Mouse (Mus musculus) mouse trophoblast stem cell (cell line): ENCODE measurements at regions not wholly inside any gene's neighbourhood (a gene's known extent, or its start where the extent isn't known, plus 50 kb on each side); places are given as distances from the start of the nearest gene placed in this dataset.

Experiments used
- in situ Hi-C, 2 experiments: fragments of 300-500 bp; cut with MseI, MboI; formaldehyde crosslinking; loops; 2 replicates in 1 of 2; 3 replicates in 1 of 2; pipeline ENCODE4 v1.15.1; 2025

- in situ Hi-C loops, result no loop called here
Observed at GRCm38 (mm10) chr5:41206462-41206861, 501.5 kb downstream of the Rab28 start.

DNA sequence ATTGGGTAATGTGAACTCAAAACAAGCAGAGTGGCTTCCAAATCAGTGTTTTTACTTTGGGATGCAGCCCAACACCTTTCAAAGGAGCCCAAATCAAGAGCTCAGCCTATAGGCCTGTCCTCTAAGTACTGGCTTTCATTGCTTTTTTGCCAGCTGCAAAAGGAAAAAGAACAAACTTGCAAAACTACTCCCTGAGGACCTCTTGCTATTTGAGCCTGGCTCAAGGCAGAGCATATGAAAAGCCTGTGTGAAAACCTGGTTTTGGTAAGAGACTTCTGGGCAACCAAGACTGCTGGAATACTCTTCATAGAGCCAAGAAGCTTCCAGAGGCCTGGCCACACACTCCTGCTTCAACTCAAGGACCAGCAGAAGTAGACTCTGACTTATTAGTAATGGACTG lies 503.5 kb downstream of the Rab28 start:
- in situ Hi-C loops, result no loop called here

- in situ Hi-C loops, result no loop called here
Observed at GRCm38 (mm10) chr5:41187193-41187592, 520.8 kb downstream of the Rab28 start.

DNA sequence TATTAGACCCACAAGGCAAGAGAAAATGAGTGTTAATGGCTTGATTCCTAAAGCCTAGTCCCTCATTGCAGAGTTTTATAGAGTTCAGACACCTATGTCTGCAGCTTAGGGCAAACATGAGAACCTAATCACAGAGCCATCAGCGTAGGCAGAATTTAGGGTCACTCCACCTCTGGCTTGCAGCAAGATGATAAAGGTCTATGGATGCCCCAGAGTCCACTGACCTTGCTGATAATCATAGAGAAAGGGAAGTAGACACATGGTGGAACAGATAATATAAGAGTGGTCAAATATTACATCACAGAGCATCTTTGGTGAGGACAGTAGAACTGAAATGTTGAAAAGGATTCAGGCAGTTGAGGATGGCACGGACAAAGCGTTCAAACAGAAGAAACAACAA lies 530.7 kb downstream of the Rab28 start:
- in situ Hi-C loops, result no loop called here

DNA sequence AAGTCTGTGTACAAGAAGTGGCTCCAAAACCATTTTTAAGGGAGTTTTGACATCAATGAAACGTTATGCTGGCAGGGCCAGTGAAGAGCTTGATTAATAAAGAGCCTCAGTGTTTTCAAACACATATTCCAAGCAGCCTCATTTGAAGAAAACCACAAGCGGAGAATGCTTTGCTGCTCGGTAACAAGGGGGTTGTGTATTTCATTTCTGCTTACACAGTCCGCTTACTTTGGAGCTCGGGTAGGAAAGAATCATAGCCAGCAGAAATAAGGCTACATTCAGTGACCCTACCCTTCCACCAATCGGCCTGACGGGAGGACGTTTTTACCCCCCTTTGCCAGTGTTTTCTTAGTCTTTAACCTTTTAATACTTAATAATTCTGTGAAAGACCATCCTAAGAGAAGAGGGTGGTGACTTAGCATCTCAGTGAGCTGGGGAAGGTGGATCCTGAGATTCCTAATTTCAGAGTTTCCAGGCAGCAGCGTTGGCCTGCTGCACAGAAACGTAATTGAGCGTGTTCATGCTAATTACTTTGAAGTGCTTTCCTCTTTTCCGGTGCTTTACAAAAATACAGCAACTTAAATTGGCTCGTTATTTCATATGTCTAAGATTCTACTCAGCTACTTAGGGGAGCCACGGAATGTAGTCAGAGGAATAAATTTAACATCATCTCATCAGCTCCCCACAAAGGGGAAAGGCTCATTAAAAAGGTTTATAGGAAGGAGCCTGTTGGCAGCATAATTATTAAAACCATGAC lies 541.9 kb downstream of the Rab28 start:
- in situ Hi-C loops, result no loop called here

GRCm38 (mm10) chr5:41125050-41125449 lies 582.9 kb downstream of the Rab28 start:
- in situ Hi-C loops, result loop anchor here (10.0 kb wide), 1 partner anchor 640 kb away; the partner anchor contains the start of gene Nkx3-2 (in 2 of the 2)

DNA sequence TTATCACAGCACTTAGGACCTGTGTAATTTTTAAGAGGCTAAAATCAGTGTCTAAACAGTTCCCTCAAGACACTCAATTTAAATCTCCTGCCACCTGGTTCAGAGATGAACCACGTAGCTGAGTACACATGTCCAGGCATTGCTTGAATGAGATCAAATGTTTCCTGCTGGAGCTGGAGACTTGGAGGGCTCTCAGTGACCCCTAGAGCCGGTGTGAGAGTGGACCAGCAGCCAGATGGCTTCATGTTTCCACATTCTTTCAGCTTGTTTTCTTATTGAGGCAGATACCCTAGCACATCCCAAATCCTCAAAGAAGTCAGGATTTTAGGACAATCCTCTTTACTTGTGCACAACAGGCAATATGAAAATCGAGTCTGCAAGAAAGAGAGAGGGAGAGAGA lies 590.3 kb downstream of the Rab28 start:
- in situ Hi-C loops, result no loop called here

- in situ Hi-C loops, result no loop called here
Observed at GRCm38 (mm10) chr5:41087773-41088172, 620.2 kb downstream of the Rab28 start.

DNA sequence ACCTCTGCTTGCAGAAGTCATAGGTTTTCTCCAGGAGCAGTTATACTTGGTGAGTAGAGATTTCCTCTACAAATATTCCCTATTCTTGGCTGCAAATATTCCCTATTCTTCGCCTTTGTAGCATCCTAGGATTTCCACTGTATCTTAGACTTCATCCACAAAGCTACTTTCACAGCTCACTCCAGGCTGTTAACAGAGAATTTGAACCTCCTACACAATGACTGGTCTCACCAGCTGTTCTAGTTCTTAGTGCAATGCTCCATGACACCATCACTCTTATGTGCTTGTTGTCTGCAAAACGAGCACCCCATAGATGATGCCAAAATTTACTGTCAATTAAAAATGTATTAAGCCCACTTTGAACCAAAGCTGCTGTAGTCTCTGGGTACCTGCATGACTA lies 631.5 kb downstream of the Rab28 start:
- in situ Hi-C loops, result no loop called here

- in situ Hi-C loops, result no loop called here
Observed at GRCm38 (mm10) chr5:41061646-41062045, 646.3 kb downstream of the Rab28 start.

GRCm38 (mm10) chr5:41061222-41061621 lies 646.7 kb downstream of the Rab28 start:
- in situ Hi-C loops, result no loop called here

- in situ Hi-C loops, result no loop called here
Observed at GRCm38 (mm10) chr5:41058015-41058414, 649.9 kb downstream of the Rab28 start.

- in situ Hi-C loops, result no loop called here
Observed at GRCm38 (mm10) chr5:41051948-41052347, 656.0 kb downstream of the Rab28 start.

- in situ Hi-C loops, result no loop called here
Observed at GRCm38 (mm10) chr5:41048515-41048914, 659.4 kb downstream of the Rab28 start.

- in situ Hi-C loops, result no loop called here
Observed at GRCm38 (mm10) chr5:41045221-41045620, 662.7 kb downstream of the Rab28 start.

DNA sequence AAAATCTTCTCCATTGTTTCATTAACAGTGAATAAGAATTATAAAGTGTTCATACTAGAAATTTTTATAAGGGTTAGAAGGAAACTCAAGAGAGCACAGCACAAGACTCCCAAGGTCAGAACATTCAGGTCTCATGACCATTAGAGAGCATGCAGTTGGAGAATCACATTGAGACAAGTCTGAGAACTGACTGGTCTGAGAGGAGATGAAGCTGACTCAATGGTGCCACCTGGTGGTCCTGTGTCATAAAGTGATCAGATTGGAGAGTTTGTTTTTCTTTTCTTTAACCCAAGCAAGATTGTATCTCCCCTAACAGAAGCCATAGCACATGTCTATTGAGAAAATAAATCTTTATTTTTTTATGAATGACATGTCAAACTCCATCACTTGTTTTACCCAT lies 663.5 kb downstream of the Rab28 start:
- in situ Hi-C loops, result no loop called here

DNA sequence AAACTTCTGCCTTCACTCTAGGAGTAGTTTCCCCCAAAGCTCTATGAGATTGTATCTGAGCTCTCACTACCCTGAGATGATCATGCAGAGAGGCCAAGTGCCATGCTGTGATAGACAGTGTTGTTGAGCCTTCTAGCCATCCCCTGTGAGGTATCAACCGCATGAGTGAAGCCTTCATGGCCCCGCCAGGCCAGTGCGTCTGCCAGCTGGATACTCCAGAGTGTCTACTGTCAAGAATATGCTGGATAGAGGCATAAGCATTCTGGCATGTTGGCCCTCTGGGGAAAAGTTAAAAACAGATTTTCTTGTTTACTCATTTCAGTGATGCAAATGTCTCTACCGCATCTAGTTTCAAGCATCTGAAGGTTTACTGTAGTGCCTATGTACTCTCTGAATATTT lies 669.2 kb downstream of the Rab28 start:
- in situ Hi-C loops, result no loop called here

DNA sequence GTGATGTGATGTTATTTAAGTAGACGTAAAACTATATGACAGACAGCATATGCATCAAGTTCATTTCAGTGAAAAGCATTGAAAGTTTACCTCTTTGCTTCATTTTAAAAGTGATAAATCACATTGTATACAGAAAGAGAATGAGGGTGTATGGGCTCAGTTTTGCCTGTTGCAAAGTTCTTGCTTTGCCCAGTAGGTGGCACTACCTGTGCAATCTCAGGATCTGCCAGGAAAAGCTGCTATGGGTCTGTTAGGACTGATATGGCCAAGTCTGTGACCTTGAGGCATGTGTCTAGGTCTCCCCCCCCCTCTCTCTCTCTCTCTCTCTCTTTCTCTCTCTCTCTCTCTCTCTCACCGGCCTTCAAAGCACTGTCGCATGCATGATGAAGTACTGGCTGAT lies 701.3 kb downstream of the Rab28 start:
- in situ Hi-C loops, result no loop called here

DNA sequence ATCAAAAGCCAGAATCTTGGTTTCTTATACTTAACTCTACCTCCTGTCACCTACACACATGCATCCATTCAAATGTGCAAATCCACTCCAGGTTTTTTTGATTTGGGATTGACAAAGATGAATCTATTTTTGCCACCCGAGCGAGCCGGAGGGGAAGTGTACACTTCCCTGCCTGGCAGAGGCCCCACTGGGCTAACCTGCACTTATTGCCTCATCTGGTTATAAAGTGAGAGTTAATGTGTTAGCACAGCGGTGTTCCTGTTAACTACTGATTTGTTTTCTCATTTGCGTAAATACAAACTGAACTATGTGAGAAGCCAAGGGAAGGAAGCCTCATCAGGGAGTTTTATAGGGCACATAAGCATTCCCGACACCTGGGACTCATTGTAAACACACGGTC lies 721.4 kb downstream of the Rab28 start:
- in situ Hi-C loops, result no loop called here

DNA sequence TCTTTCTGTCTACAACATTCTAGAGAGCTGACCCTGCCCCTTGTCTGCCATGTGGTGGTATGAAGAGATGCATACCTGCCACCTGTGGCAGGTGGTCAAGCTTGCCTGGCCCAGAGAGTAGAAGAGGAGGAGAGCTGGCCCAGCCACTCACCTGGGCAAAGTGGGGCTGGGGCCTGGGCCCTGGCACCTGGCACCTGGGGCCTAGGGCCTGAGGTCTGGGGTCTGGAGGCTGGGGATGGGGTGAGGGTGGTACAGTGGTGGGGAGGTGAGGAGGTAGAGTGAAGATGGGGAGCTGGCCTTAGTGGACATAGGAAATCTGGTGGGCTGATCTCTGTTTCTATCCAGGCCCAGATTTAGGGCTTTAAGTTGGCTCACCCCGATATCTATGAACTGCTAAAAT lies 733.1 kb downstream of the Rab28 start:
- in situ Hi-C loops, result loop anchor here in 1 of 2 experiments (25.0 kb wide), 1 partner anchor 688 kb away; no protein-coding TSS in a partner anchor

DNA sequence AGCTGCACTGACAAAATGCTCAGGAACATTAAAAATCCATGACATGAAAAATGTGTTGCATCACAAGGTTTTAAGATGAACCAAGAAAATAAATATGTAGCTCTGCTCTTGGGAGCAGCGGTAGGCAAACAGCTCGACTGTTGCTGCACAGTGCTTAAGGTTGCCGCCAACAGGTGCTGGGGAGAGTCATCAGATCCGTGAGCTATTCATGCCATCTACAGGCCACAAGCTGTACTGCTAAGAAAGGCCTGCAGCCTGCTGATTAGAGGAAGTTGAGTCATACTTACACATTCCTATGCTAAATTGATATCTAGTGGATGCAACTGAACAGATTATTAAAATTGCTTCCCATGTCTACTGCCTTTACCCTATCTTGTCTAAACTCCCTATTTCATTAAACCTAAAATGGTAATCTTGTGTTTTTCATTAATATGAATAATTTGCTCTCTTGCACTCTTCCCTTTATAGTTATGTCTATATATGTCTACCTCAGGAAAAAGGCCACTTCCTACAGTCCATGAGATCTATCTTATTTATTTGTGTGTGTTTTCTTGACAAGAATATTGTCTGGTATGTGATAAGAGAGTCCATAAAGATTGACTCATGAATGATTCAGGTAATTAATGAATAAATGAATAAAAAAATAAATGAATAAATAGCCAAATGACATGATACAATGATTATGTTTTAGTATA lies 754.9 kb downstream of the Rab28 start:
- in situ Hi-C loops, result loop anchor here (10.0 to 25.0 kb wide), 2 partner anchors 666 to 668 kb away; no protein-coding TSS in a partner anchor

GRCm38 (mm10) chr5:40929127-40929526 lies 778.8 kb downstream of the Rab28 start:
- in situ Hi-C loops, result no loop called here

GRCm38 (mm10) chr5:40920920-40921319 lies 787.0 kb downstream of the Rab28 start:
- in situ Hi-C loops, result no loop called here
